Mouse (Mus musculus) brain, embryonic 18.5 days (tissue): ENCODE results near the gene Pcsk5.

ENCODE experiments used
- DNase-seq: peaks from one replicate; pipeline ENCODE4 v3.0.0-alpha.2; 2012; ENCODE audit warnings: low read depth, low spot score

The Pcsk5 gene

GRCm38 (mm10) chr19:17812661-17813060, 24.8 kb downstream of the Pcsk5 start:
- DNase-seq = no peak

- DNase-seq = no peak
Measured at GRCm38 (mm10) chr19:17806626-17807025, 30.8 kb downstream of the Pcsk5 start.

- no peak for DNase-seq
Measured at GRCm38 (mm10) chr19:17800798-17801197, 36.6 kb downstream of the Pcsk5 start.

- DNase-seq = no peak
Measured at GRCm38 (mm10) chr19:17799419-17800185, 37.8 kb downstream of the Pcsk5 start.

GRCm38 (mm10) chr19:17793457-17793856, 44.0 kb downstream of the Pcsk5 start:
- no peak for DNase-seq

- no peak for DNase-seq
Measured at GRCm38 (mm10) chr19:17791485-17792052, 45.9 kb downstream of the Pcsk5 start.

GRCm38 (mm10) chr19:17788617-17789317, 48.7 kb downstream of the Pcsk5 start:
- DNase-seq = no peak

- DNase-seq = no peak
Measured at GRCm38 (mm10) chr19:17786744-17787143, 50.7 kb downstream of the Pcsk5 start.

- no peak for DNase-seq
Measured at GRCm38 (mm10) chr19:17784401-17785192, 52.8 kb downstream of the Pcsk5 start.

GRCm38 (mm10) chr19:17783231-17783630, 54.2 kb downstream of the Pcsk5 start:
- no peak for DNase-seq

- DNase-seq = no peak
Measured at GRCm38 (mm10) chr19:17781323-17781722, 56.1 kb downstream of the Pcsk5 start.

- no peak for DNase-seq
Measured at GRCm38 (mm10) chr19:17775943-17776342, 61.5 kb downstream of the Pcsk5 start.

GRCm38 (mm10) chr19:17775097-17775496, 62.3 kb downstream of the Pcsk5 start:
- no peak for DNase-seq

GRCm38 (mm10) chr19:17774061-17774460, 63.4 kb downstream of the Pcsk5 start:
- DNase-seq = no peak

GRCm38 (mm10) chr19:17769610-17770399, 67.6 kb downstream of the Pcsk5 start:
- DNase-seq = no peak

GRCm38 (mm10) chr19:17765001-17765400, 72.4 kb downstream of the Pcsk5 start:
- no peak for DNase-seq

GRCm38 (mm10) chr19:17762740-17763139, 74.7 kb downstream of the Pcsk5 start:
- DNase-seq = no peak

GRCm38 (mm10) chr19:17761678-17762077, 75.8 kb downstream of the Pcsk5 start:
- DNase-seq = no peak

GRCm38 (mm10) chr19:17752841-17753240, 84.6 kb downstream of the Pcsk5 start:
- no peak for DNase-seq

- DNase-seq = no peak
Measured at GRCm38 (mm10) chr19:17748331-17748730, 89.1 kb downstream of the Pcsk5 start.

- no peak for DNase-seq
Measured at GRCm38 (mm10) chr19:17745380-17745779, 92.1 kb downstream of the Pcsk5 start.
